Mouse (Mus musculus) heart, embryonic 13.5 days (tissue): ENCODE data around the gene Cadps2. TPM values are rescaled to one million over a fixed set of nuclear protein-coding genes. Genes with fewer than 3 reads are reported as not detected.

Experiments
- ATAC-seq: fragments of 200-750 bp; cut with Nextera tagmentation; 2 replicates; pipeline ENCODE4 v1.8.0; 2017; ENCODE audit warnings: moderate TSS enrichment; ENCODE audit not compliant: insufficient number of reproducible peaks, low FRiP score, low TSS enrichment; ENCODE audit errors: extremely low read depth
- H3K27ac ChIP-seq: fragments of 300-500 bp; sonication (generic); replicated peaks from 2 replicates; pipeline ENCODE4 v1.5.1; 2015; ENCODE audit warnings: moderate library complexity, mild to moderate bottlenecking, inconsistent platforms
- H3K27me3 ChIP-seq: fragments of 300-500 bp; sonication (generic); replicated peaks from 2 replicates; pipeline ENCODE4 v1.6.1; 2015; ENCODE audit warnings: mild to moderate bottlenecking, inconsistent platforms
- H3K36me3 ChIP-seq: fragments of 300-500 bp; sonication (generic); 2 replicates; pipeline ENCODE4 v1.6.1; 2015; ENCODE audit warnings: mild to moderate bottlenecking, inconsistent platforms
- H3K4me1 ChIP-seq: fragments of 300-500 bp; sonication (generic); 2 replicates; pipeline ENCODE4 v1.6.1; 2015; ENCODE audit warnings: inconsistent platforms
- H3K4me2 ChIP-seq: fragments of 300-500 bp; sonication (generic); 2 replicates; pipeline ENCODE4 v1.6.1; 2015; ENCODE audit warnings: inconsistent platforms, mild to moderate bottlenecking, moderate library complexity
- H3K4me3 ChIP-seq: fragments of 300-500 bp; sonication (generic); 2 replicates; pipeline ENCODE4 v1.5.1; 2015; ENCODE audit warnings: moderate library complexity, mild to moderate bottlenecking, inconsistent platforms
- H3K9ac ChIP-seq: fragments of 300-500 bp; sonication (generic); 2 replicates; pipeline ENCODE4 v1.6.1; 2015; ENCODE audit warnings: inconsistent platforms, mild to moderate bottlenecking, moderate library complexity
- H3K9me3 ChIP-seq: fragments of 300-500 bp; sonication (generic); 2 replicates; pipeline ENCODE4 v1.6.1; 2016; ENCODE audit warnings: inconsistent platforms
- WGBS: fragments of 180-500 bp; shearing (Covaris S2); methylation state at CpG from one replicate; pipeline ENCODE4 v1.1.7; 2015; ENCODE audit warnings: mixed read lengths; 5-methylcytosine and 5-hydroxymethylcytosine counted together
- polyA plus RNA-seq: library from polyadenylated mRNA; unstranded; fragments of >200 nt; fragmentation: Nextera tagmentation; extraction: Ambion mirVana; gene quantifications from 2 replicates; pipeline ENCODE4 v1.2.1, GENCODE M21; 2015

The Cadps2 gene
- polyA plus RNA-seq, 1 experiment from 2014 or later, result 0.78 TPM

GRCm38 (mm10) chr6:23837631-23838030, 1.6 kb downstream of the Cadps2 start:
- H3K27ac ChIP-seq, result no peak overlapping the region
- H3K27me3 ChIP-seq, result peaks cover 33% of the 10 kb centered on the region
- H3K4me3 ChIP-seq, result peak overlapping the region; percentile 80; the same call in 1 of the 2 replicates
- no peak for ATAC-seq
- no peaks in the 10 kb centered on the region for H3K36me3 ChIP-seq
- H3K9ac ChIP-seq, result no peak overlapping the region
- no peaks in the 10 kb centered on the region for H3K9me3 ChIP-seq
- H3K4me1 ChIP-seq, result 0 out of 2 replicates have a peak, but pooled peaks cover 5% of the 10 kb centered on the region
- no peak overlapping the region for H3K4me2 ChIP-seq
- 89% methylated on average over 7 of the region's 7 CpGs for WGBS

DNA sequence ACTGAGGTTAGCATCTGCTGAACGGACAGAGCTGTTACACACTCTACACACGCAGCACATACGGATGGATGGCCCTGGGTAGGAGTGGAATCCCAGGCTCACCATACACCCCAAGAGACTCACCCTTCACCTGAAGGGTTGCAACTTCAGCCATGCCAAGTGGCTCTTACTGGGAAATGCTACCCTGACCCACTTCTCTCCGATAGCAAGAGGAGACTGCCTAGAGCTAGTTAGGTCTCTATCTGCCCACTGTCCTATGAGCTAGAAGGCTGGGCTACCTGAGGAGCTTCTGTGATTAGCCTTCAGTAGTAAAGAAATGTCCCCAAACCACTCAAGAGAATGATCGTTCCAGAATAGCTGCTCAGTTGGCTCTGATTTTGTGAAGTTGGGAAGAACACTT, 2.1 kb downstream of the Cadps2 start:
- WGBS, result 81% methylated on average over 5 of the region's 5 CpGs
- H3K4me3 ChIP-seq, result no peak overlapping the region
- H3K9ac ChIP-seq, result no peak overlapping the region
- 0 out of 2 replicates have a peak, but pooled peaks cover 5% of the 10 kb centered on the region for H3K4me1 ChIP-seq
- H3K4me2 ChIP-seq, result no peak overlapping the region
- H3K36me3 ChIP-seq, result no peaks in the 10 kb centered on the region
- ATAC-seq, result no peak
- H3K9me3 ChIP-seq, result no peaks in the 10 kb centered on the region
- no peak overlapping the region for H3K27ac ChIP-seq
- H3K27me3 ChIP-seq, result peaks cover 33% of the 10 kb centered on the region

DNA sequence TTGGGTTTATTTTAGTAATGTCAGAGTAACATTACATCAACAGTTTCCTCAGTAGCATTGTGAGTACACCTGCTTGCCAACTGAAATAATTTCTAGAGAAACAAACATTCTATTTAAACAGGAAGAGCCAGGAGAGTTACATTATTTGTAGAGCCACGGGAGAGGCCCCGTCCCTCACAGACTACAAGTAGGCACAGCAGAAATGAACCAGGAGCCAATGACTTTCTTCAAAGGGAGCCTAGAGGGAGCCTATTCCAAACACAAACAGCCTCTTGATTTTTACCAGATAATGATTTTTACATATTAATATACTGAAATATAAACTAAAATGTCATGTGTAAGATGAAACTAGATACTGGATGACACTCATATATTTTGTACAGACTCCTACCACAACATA, 2.5 kb downstream of the Cadps2 start:
- no peak overlapping the region for H3K4me3 ChIP-seq
- H3K9me3 ChIP-seq, result no peaks in the 10 kb centered on the region
- H3K4me1 ChIP-seq, result 0 out of 2 replicates have a peak, but pooled peaks cover 5% of the 10 kb centered on the region
- no peaks in the 10 kb centered on the region for H3K36me3 ChIP-seq
- no peak overlapping the region for H3K4me2 ChIP-seq
- no peak for ATAC-seq
- peaks cover 30% of the 10 kb centered on the region for H3K27me3 ChIP-seq
- WGBS, result 50% methylated on average over 2 of the region's 2 CpGs
- H3K9ac ChIP-seq, result no peak overlapping the region
- H3K27ac ChIP-seq, result no peak overlapping the region

DNA sequence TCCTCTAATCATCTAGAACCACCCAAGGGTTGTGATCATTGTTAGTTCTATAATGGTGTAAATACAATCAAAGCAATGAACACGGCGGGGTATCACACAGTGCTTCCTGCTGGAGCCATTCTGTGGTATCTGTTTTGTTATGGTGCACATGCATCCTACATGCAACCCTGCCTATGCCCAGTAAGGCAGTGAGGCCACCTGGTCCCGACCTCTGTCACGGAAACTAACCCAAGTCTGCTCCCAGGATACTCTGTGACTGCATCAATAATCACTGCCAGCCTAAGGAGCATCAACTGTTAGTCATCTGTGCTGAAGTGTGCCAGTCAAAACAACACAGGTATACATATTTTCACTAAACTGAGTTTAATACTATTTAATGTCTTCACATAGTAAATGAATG, 3.7 kb downstream of the Cadps2 start:
- WGBS, result 69% methylated on average over 4 of the region's 4 CpGs
- H3K27ac ChIP-seq, result no peak overlapping the region
- no peak for ATAC-seq
- no peaks in the 10 kb centered on the region for H3K36me3 ChIP-seq
- no peaks in the 10 kb centered on the region for H3K9me3 ChIP-seq
- no peak overlapping the region for H3K4me2 ChIP-seq
- no peak overlapping the region for H3K9ac ChIP-seq
- H3K4me3 ChIP-seq, result no peak overlapping the region
- peaks cover 25% of the 10 kb centered on the region for H3K27me3 ChIP-seq
- H3K4me1 ChIP-seq, result 0 out of 2 replicates have a peak, but pooled peaks cover 5% of the 10 kb centered on the region

- no peaks in the 10 kb centered on the region for H3K27me3 ChIP-seq
- ATAC-seq, result no peak
- H3K4me2 ChIP-seq, result no peak overlapping the region
- H3K27ac ChIP-seq, result no peak overlapping the region
- no peak overlapping the region for H3K9ac ChIP-seq
- H3K4me1 ChIP-seq, result no peaks in the 10 kb centered on the region
- H3K36me3 ChIP-seq, result no peaks in the 10 kb centered on the region
- H3K4me3 ChIP-seq, result no peak overlapping the region
- H3K9me3 ChIP-seq, result no peaks in the 10 kb centered on the region
- WGBS, result 41% methylated on average over 3 of the region's 3 CpGs
Observed at GRCm38 (mm10) chr6:23830741-23831140, 8.5 kb downstream of the Cadps2 start.

DNA sequence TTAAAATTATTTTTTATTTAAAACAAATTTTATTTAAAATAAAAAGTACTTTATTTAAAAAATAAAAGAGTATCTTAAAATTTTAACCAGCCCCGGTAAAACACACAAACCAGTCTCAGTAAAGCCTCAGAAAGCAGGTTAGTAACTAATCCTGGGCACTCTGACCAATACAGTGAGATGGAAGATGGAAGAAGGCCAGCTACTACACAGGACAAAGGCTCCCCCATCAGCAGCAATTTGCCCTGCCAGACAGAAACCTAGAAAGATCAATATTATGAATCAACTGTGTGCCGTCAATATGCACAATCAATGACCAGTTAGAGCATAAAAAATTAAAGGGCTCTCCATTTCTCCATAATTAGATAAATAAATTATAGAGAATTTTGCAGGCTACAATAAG, 9.9 kb downstream of the Cadps2 start:
- Histone ChIP-seq H3K4me1 (no peaks in the 10 kb centered on the region), H3K4me3 (no peak overlapping the region), H3K4me2 (no peak overlapping the region), H3K36me3 (no peaks in the 10 kb centered on the region), H3K27me3 (no peaks in the 10 kb centered on the region), H3K9me3 (no peaks in the 10 kb centered on the region), H3K27ac (no peak overlapping the region), H3K9ac (no peak overlapping the region)
- ATAC-seq, result no peak
- WGBS, result 81% methylated on average over 2 of the region's 2 CpGs

DNA sequence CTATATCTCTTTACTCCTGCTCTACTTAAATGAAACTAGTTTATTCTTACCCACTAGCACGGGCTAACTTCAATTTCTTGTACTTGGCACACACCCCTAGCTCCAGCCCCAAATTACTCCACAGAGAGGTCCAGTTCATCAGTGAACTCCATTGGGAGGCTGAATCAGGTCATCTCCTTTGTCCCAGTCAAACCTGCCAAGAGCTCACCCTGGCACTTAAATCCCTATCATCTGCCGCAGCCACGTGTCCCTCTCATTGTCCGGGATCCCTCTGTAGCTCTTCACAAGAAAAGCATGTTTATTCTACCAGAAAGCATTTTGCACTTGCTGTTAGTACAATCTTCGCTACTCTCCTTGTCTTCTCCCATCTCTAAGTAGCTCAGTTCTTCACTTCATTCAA, 17.4 kb downstream of the Cadps2 start:
- no peak overlapping the region for H3K27ac ChIP-seq
- H3K9ac ChIP-seq, result no peak overlapping the region
- H3K27me3 ChIP-seq, result no peaks in the 10 kb centered on the region
- H3K4me1 ChIP-seq, result no peaks in the 10 kb centered on the region
- H3K4me3 ChIP-seq, result no peak overlapping the region
- H3K36me3 ChIP-seq, result no peaks in the 10 kb centered on the region
- no peaks in the 10 kb centered on the region for H3K9me3 ChIP-seq
- no peak for ATAC-seq
- no peak overlapping the region for H3K4me2 ChIP-seq
- WGBS, result 76% methylated on average over 5 of the region's 5 CpGs

DNA sequence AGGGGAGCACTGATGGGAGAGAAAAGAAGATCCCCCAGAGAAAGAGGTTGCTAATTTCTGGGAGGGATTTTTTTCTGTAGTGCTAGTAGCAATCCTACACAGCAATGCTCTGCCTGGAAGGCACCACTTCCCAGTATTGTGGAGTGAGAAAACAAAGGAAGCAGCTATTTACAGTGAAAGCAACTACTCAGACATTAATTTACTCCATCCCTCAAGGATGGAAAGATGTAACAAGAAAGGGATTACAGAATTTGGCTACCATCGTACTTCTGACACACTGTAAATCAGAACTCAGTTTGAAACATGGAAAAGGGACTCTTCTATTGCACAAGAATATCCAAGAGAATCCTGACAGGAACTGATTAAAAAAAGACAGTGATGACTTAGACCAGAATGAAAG, 29.1 kb downstream of the Cadps2 start:
- Histone ChIP-seq H3K9me3 (no peaks in the 10 kb centered on the region), H3K4me3 (no peak overlapping the region), H3K4me1 (no peaks in the 10 kb centered on the region), H3K27me3 (no peaks in the 10 kb centered on the region), H3K9ac (no peak overlapping the region), H3K27ac (no peak overlapping the region), H3K4me2 (no peak overlapping the region), H3K36me3 (no peaks in the 10 kb centered on the region)
- 61% methylated on average over 1 of the region's 1 CpGs for WGBS
- no peak for ATAC-seq

DNA sequence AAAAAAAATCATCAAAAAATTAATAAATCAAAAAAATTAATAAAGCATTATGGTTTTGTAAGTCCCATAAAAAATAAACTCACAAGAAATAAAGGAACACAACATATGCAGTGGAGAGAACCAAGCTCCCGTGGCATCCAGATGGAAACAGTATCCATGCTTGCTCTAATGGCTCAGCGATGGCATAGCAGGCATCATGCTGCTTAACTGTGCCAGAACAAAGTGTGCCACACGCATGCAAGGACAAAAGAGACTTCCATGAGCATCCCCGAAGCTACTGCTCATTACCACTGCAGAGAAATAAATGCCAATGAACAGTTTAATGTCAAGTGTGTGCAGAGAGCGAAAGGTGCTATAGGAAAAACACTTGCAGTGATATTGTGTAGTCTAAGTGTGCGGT, 29.9 kb downstream of the Cadps2 start:
- WGBS, result 80% methylated on average over 6 of the region's 6 CpGs
- Histone ChIP-seq H3K4me1 (no peaks in the 10 kb centered on the region), H3K4me3 (no peak overlapping the region), H3K9ac (no peak overlapping the region), H3K4me2 (no peak overlapping the region), H3K27me3 (no peaks in the 10 kb centered on the region), H3K9me3 (no peaks in the 10 kb centered on the region), H3K36me3 (no peaks in the 10 kb centered on the region), H3K27ac (no peak overlapping the region)
- ATAC-seq, result no peak

GRCm38 (mm10) chr6:23805333-23805732, 33.9 kb downstream of the Cadps2 start:
- H3K36me3 ChIP-seq, result no peaks in the 10 kb centered on the region
- no peaks in the 10 kb centered on the region for H3K4me1 ChIP-seq
- no peaks in the 10 kb centered on the region for H3K9me3 ChIP-seq
- 79% methylated on average over 7 of the region's 7 CpGs for WGBS
- no peak overlapping the region for H3K27ac ChIP-seq
- no peak overlapping the region for H3K4me2 ChIP-seq
- no peaks in the 10 kb centered on the region for H3K27me3 ChIP-seq
- no peak overlapping the region for H3K4me3 ChIP-seq
- no peak for ATAC-seq
- no peak overlapping the region for H3K9ac ChIP-seq

DNA sequence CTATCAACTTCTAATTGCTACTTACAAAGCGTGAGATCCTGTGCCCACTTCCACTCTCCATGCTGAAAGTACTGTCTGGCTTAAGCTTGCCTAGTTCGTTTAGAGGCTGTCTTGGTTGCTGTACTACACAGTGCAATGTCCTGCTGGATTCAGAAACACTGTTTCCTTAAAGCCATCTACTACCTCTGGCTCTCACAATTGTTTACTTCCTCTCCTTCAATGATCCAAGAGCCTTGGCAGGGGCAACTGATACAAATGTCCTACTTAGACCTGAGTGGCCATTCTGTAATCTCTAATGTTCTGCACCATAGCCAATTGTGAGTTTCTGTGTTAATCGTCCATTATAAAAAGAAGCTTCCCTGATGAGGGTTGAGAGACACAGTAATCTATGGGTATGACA, 47.4 kb downstream of the Cadps2 start:
- no peak for ATAC-seq
- Histone ChIP-seq H3K27me3 (no peaks in the 10 kb centered on the region), H3K9me3 (no peaks in the 10 kb centered on the region), H3K9ac (no peak overlapping the region), H3K4me2 (no peak overlapping the region), H3K4me1 (no peaks in the 10 kb centered on the region), H3K36me3 (no peaks in the 10 kb centered on the region), H3K27ac (no peak overlapping the region), H3K4me3 (no peak overlapping the region)
- 69% methylated on average over 3 of the region's 3 CpGs for WGBS

GRCm38 (mm10) chr6:23777641-23778040, 61.6 kb downstream of the Cadps2 start:
- no peaks in the 10 kb centered on the region for H3K4me1 ChIP-seq
- no peak for ATAC-seq
- H3K9ac ChIP-seq, result no peak overlapping the region
- H3K27me3 ChIP-seq, result no peaks in the 10 kb centered on the region
- H3K36me3 ChIP-seq, result no peaks in the 10 kb centered on the region
- WGBS, result 33% methylated on average over 1 of the region's 1 CpGs
- H3K27ac ChIP-seq, result no peak overlapping the region
- H3K9me3 ChIP-seq, result no peaks in the 10 kb centered on the region
- H3K4me3 ChIP-seq, result no peak overlapping the region
- H3K4me2 ChIP-seq, result no peak overlapping the region
